Mouse (Mus musculus) ovary, postnatal 36 days (tissue): ENCODE measurements at regions not wholly inside any gene's neighbourhood (a gene's known extent, or its start where the extent isn't known, plus 50 kb on each side); places are given as distances from the start of the nearest gene placed in this dataset.

Source experiments
- DNase-seq: peaks from one replicate; pipeline ENCODE4 v3.0.0; 2022; ENCODE audit warnings: low spot score, mixed read lengths

DNA sequence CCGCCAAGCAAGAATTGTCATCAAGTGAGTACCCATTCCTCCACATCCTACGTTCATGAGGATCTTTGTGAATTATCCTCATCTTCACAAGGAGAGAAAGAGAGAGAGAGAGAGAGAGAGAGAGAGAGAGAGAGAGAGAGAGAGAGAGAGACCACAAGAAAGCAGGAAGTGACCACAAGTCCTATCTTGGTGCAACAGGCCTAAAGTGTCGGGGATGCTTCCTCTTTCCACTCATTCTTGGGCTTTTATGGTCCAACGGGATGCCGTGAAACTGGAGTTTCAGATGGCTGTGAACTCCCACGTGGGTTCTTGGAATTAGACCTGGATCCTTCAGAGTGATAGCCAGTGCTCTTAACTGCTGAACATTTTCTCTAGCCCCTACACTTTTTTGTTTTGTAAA is 53.1 kb upstream of the Rai14 start:
- no peak for DNase-seq

DNA sequence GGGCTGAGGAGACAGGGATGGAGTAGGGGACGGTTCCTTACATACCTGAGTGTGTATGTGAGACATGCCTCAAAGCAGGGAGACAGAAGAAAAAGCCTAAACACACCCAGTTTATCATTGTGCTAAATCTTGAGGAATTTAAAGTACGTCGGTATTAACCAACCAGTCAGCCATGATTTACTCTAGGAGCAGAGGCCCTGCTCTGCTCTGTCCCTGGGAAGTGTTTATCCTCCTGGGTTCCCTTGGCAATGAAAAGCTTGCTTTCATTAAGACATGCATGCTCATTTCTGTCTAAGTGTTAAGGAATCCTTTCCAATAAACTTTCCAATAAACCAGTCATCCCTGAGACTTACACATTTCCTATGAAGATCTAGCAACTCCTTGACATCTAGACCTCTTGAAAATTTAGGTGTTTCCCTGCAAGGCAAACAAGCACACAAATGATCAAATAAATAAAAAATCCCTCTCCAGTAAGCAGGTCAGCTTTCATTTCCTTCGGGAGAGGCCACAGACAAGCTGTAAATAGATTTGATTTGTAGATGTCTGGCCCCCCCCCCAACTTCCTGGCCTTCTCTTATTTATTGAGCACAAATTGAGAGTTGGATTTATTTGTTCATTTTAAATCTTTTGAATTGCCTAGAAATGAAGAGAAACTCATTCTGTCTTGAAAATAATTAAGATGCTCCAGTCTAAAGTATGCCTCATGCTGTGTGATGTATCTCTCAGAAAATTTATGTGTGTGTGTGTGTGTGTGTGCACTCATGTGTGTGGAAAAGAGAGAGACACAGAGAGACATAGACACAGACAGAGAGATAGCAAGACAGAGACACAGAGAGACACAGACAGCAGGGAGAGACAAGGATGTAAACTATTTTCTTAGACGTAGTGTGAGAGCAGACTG is 56.2 kb upstream of the Rai14 start:
- no peak for DNase-seq

DNA sequence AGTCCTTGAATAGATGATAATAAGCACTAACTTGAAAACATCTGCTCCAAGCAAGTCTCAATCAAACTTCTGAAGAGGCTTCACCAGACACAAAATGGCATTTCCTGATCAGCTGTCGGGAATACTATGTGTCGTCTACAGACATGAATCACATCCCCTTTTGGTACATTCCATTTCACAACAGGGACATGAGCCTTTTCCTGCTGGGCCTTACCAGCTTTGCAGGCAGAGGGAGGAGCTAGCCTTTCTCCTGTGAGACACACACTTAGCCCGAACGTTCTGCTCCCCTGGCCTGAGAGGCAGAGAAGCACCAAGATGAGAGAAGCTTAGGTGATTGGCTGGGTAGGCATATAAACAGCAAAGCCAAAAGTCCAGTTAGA is 56.9 kb upstream of the Rai14 start:
- DNase-seq, result no peak

DNA sequence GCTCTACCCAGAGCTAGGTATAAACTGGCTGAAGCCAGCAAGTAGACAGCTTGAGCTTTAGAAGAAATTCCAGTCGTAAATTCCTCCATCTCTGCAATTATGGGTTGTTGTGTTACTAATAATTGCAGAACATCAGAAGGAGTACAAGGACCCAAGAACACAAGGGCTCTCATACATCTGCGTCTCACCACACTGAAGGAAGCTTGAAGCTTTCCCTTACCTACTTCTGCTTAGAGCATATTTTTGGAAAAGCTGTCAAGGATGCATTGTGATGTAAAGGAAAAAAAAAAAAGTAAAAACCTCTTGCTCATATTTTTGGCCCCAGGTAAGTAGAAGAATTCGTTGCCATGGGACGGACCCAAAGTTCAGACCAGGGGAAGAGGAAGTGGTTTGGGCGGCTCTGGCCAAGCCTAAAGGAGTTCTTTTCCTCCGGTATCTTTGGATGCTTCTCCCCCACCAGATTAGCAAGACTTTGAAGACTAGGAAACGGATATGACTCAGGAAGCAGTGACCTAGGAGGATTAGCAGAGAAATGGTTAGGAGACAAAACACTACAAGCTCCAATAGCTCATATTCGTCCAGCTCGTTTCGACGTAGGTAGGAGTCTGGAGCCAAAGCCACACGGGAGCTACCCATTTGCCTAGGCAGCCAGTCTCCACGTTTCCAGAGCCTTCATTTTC is 65.7 kb upstream of the Rai14 start:
- DNase-seq, result no peak

DNA sequence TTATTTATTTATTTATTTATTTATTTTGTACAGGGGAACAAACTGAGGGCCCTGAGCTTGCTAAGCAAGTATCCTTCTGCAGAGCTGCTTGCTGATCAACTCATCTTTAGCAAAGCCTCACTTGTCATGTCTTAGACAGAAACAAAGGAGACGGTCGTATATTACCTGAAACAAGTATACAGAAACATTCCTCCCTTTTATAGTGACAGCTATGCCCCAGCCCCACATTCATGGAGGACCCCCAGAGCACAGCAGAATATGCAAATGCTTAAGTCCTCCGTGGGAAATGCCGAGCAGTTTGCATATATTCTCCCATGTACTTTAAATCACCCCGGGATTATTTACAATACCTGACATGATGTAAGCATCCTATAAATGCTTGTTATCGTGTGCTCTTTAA is 74.9 kb upstream of the Rai14 start:
- DNase-seq, result no peak

DNA sequence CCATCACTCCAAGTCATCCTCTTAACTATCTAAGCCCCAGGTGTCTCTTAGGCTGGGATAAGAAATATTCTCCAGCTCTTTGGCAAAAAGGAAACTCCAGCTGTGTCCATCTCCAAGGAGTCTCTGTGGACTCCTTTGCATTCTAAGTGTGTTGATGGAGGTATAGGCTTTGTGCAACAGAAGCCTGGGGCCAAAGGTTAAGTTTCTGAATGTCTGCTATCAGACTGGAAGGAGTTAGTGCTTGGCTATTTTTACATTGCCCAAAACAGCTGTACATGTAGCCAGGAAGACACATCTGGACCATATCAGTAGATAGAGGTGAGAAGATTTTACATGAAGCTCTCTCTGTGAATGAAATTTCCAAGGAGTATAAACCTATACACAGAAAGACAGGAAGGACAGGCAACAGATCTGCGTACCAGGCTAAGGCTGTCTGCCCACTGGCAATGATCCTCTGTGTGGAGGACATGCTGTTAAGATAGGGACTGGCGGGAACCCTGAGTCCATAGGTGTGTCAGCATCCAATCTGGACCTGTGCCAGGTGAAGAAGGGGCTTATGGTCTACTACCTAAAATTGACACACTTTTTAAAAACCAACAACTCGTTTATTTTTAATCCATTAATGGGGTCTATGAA is 76.6 kb upstream of the Rai14 start:
- DNase-seq, result no peak

DNA sequence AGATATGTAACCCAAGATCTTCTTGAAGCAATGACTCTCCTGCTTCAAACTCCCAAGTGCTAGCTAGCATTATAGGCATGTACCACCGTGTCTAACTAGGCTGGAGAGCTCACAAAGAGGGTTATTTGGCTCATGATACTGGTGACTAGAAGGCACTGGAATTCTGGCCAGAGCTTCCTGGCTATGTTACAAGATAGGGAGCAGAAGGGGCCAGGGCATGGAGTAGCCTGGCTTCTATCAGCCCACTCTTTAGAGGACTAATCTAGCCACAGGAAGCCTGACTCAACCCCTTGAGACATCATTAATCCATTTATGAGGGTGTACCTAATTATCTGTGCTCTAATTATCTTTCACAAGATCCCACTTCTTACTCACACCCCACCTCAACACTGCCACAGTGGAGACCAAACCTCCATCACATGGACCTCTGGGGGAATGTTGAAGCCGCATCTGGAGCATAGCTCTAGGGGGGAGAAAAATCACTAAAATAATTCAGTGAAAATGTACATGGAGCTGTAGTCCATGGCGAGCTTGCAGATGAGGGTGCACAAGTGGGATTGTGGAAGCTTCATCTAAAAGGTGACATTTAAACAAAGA is 77.2 kb upstream of the Rai14 start:
- DNase-seq, result no peak

DNA sequence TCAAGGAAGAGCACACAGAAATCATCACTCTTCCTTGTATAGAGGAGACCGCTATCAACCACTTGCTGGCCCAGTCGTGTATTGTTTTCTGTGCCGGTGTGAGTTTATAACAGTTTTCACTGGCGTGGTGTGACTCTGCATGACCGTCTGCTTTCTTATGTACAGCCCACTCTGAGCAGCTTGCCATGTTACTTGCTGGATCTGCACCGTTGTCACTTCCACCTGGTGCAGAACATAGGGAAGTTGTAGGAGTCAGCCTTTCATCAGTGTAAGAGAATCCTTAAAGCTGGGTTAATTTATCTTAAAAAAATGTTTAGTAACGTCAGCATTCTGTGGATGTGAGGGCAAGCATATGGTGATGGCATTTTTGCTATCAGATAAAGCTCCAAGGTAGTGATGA is 77.7 kb upstream of the Rai14 start:
- no peak for DNase-seq

DNA sequence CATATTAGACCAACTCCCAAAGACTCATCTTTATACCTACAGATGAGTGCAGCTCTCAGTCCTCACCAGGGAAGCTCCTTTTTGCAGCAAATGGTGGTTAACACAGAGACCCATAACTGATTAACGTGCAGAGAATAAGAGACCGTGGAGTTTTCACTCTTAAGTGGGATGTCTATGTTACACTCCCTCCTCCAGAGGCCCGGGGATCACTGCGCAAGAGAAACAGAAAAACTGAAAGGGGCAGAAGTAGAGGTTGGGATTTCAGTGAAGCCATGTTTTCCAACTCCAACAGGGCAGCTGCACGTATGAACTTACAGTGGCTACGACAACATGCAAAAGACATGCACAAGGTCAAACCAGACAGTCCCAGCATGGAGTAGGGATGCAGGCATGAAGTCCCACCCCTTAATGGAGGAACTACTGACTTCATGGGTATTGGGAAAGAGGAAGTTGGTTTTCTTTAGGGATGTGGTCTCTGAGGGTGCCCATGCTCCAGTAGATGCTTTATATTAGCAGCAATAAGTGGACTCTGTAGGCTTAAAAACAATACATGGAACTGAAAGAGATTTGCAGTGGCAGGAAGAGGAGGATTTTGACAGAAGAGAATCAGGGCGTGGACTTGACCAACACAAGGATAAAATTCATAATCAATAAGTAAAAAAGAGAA is 80.8 kb upstream of the Rai14 start:
- DNase-seq, result no peak

DNA sequence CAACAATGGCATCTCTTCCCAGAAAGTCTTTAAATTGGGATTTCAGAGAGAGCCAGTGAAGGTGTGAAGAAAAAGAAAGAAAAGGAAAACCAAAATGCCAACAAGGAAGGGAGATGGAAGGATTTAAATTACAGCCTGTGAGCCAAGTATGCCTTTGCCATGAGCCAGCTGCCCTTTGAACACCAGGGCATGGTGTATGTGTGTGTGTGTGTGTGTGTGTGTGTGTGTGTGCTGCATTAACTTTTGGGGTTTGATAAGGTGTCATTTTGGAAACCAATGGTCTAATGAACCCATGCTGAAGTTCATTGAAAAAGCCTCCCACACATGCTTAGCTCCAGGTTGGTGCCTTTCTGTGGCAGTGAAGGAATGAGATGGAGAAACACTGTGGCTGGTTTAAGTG is 85.2 kb upstream of the Rai14 start:
- no peak for DNase-seq

DNA sequence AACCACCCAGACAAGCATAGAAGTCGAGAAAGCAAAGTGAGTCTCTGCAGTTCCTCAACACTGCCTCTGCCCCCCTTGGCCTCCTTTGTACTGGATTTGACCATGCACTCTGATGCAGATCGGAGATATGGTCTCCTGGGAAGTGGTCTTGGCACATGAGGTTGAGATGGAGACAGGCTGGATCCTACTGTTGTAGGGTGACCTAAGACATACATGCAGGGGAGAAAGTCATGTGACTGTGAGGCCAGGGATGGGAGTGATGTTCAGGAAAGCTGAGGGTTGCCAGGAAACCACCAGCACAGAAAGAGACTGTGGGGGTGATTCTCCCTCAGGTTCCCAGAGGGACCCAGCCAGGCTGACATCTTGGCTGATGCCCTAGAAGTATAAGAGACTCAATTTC is 99.8 kb upstream of the Rai14 start:
- no peak for DNase-seq

DNA sequence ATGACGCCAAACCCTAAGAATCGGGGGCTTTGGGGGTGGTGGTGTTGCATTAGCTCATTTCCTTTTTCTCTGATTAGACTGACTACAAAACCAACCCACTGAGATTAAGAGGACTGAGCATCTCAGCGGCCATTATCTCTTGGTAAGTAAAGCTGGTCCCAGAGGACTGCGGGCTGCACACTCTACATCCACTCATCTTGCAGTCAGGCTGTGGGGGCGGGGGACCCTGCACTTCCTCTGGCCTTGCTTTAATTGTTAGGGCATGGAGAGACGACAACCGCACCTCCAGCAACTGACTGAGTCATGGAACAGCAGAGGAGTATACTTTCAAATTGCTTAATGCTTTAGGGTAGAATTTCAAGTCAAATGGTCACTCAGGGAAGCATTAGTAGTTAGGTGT is 100.3 kb upstream of the Rai14 start:
- DNase-seq, result no peak

DNA sequence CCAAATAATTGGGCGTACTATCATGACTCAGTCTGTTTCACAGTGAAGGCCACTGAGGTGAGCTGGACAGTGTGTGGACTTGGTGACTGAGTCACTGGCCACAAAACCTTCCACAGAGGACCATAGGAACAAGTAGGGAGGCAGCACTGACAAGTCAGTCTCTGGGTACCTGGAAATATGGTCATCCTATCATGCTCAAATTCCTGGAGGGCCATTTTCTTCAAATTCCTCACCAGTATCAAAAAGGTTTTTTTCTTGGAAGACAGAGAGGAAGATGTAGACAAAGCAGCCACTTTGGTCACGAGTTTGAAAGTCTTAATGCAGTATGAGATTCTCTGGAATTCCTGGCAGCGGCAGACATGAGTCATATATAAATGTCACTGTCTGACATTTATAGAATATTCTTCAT is 101.8 kb upstream of the Rai14 start:
- no peak for DNase-seq

DNA sequence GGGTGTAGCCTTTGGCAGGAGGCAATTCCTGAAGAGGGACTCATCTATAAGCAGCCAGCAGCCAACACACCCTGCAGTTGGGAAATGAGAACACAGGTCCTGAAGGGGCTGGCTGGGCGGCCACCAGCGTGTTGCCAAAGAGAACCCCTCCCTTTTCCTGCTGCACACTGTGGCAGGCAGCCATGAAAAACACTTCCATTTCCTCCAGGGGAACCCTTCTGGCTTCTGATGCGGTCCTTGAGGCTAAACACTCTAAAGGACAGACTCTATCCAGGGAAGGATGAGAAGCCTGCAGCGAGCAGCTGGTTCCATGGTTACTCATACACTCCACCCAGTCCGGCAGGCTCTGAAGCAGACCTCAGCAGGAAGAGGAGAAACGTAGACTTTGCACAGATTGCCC is 103.8 kb upstream of the Rai14 start:
- peak; percentile 55 for DNase-seq

DNA sequence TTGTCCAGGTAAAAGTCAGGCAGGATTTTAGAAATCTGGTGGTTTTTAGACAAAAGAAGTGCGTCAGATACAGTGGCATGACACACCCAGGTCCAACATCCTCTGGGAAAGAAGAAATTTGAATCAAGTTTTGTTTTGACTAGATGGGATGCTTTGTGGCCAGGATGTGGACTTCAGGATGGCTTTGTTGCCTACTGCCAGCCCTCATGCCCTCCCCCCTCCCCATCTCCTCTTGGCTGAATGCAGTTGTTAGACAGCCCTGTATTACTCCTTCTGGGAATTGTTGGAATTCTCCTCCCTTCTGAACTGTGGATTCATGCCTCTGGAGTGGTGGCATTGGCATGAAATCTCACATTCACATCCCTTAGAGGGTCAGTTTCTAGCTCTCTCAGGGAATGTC is 104.3 kb upstream of the Rai14 start:
- no peak for DNase-seq

DNA sequence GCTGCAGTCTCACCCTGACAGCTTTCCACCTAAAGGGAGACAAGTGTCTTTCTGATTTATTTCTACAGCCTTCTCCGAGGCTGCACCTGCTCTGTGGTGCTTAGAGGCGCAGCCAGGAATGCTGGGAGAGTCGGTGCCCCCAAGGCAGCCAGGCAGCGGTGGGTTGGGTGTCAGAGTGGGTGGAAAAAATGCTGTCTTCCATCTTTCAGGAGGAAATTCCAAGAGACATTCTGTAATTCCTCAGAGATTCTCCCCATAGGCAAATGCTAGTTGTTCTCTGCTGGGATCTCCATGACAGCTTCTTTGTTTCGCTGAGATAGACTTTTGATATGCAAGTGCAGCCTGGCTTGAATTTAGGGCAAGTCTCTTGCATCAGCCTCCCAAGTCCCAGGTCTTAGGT is 109.5 kb upstream of the Rai14 start:
- no peak for DNase-seq

DNA sequence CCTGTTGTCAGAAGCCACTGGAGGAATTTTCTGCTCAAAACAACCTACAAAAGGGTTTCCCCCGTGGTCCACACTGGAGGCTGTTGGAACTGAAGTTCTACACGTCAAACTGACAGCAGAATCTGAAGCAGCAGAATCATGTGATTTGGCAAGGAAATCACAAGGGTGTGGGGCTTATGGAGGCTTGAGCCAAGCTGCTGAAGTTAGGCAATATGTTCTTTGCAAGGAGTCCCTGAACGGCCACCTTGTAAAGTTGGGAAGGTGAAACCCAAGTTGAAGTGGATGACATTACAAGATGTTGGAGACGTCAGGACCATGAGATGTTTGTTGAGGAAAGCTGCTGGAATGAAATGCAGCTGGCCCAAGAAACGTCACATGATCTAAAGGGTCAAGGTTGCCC is 115.2 kb upstream of the Rai14 start:
- DNase-seq, result no peak

DNA sequence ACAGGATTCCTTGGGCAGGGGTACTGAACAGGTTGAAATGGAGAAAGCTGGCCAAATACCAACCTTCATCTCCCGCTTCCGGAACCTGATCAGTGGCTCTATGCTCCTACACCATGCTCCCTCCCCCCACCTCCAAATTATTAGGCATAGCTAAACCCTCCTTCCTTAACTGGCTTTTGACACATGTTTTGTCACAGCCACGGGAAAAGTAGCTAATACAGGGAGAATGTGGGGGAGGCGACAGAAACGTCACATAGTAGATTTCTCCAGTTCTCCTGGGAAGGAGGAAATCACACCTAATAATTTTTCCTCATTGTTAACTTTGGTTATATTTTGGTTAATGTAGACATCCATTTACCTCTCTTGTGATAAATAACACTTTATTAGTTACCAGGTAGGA is 116.1 kb upstream of the Rai14 start:
- DNase-seq, result no peak

DNA sequence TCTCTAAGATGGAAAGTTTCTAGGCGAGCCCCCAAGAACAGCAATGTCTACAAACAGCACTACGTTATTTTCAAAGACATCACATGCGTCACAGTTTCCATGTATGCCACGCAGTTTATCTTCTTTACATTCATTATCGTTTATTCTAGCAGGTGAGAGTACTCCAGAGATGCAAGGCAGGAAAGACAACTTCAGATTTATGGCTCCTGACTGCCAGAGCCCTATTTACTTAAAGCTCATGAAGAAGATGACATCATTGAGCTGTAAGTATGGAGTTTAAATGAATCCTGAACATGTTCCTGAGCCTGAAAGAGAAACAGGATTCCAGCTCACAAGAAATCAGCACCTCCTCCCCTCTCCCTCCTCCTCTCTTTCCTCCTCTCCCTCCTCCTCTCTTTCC is 116.7 kb upstream of the Rai14 start:
- no peak for DNase-seq

DNA sequence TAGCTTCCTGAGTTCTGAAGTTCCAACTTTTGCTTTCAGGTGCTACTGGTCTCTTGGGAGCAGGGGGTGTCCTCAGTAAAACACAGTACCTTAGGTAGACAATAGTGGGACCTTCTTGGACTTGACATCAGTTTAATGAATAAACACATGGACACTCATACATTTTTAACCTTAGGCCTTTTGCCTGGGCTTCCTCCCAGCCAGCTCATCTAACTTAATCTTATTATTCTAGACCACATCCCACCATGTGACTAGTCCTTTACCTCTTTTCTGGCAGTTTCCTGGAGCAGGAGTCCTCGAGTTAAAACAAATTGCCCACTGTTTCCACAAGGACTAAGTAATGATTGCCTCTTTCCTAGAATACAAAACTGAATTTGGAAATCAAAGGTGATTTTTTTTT is 117.9 kb upstream of the Rai14 start:
- no peak for DNase-seq

DNA sequence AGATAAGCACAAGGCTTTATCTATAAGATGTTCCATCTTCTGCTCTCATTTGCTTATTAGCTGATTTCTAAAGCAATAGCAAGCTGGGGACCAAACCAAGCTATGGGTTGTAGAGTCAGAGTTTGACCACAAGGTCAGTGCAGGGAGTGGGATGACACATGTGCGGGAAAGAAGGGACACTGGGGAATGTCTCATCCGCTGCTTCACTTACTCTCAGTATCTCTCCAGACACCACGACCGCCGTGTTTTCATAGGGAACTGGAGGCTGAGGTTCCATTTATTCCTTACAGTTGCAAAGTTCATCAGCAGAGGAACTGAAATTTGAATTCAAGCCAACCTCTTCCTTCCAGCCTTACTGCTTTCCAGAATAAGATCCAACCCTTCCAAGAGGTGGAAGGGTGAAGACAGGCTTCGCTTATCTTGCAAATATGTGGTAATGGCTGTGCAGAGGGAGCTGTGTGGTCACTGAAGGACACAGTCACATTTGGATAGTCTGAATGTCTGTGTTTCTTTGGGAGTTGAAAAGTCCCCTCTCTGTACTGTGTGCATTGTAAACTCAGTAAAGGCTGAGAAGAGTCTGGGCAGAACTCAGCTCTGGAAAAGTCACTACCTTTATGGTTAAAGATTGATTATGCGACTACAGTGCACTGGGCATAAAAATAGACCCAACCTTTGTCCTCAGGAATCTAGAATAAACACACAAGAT is 118.1 kb upstream of the C1qtnf3 start:
- no peak for DNase-seq
